Mouse (Mus musculus) MEL (cell line): ENCODE measurements around the gene Grik4.

Experiments
- ELF1 ChIP-seq: IDR thresholded peaks from 2 replicates; pipeline ENCODE4 v1.6.1; 2014; ENCODE audit warnings: low read depth, mild to moderate bottlenecking, inconsistent platforms, low read length, improper control_type of control experiment, moderate library complexity
- JUND ChIP-seq: IDR thresholded peaks from 2 replicates; pipeline ENCODE4 v1.6.1; 2011; ENCODE audit warnings: low read depth, mild to moderate bottlenecking, improper control_type of control experiment, low read length
- MAX ChIP-seq: IDR thresholded peaks from 2 replicates; pipeline ENCODE4 v1.6.1; 2011; ENCODE audit warnings: low read length, improper control_type of control experiment
- POLR2A ChIP-seq, 2 experiments: IDR thresholded peaks; 2 replicates each; pipeline ENCODE4 v1.6.1; 2011 to 2012; ENCODE audit warnings: low read length in 2 of 2, mild to moderate bottlenecking in 2 of 2, control low read depth in 1 of 2, improper control_type of control experiment in 1 of 2, low read depth in 1 of 2, moderate library complexity in 1 of 2; ENCODE audit not compliant: control insufficient read depth in 1 of 2, insufficient read depth in 1 of 2, poor library complexity in 1 of 2
- ZKSCAN1 ChIP-seq: IDR thresholded peaks from 2 replicates; pipeline ENCODE4 v1.6.1; 2012; ENCODE audit warnings: low read depth, mild to moderate bottlenecking, inconsistent platforms, low read length, improper control_type of control experiment, moderate library complexity

DNA sequence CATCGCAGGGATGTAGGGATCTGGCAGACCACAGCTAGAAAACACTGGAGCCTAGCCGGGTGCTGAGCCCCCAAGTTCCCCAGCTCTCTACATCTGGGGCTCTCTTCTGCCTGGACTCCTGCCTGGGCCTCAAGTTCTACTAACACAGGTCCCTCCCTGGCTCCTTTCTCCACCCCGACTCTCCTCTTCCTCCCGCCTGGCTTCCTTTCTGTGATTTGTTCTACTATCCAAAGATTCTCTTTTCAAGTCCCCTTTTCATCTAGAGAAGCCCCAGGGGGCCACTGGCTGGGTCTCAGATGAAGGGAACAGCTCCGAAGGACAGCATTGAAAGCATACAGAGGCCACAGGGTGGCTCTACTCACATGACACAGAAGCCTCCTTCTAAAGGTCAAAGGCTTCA is 151.9 kb downstream of the Grik4 start:
- TF ChIP-seq ZKSCAN1 (no peak), JUND (no peak), ELF1 (no peak), MAX (no peak), POLR2A (IDR thresholded peaks at IDR 0.05; ENCODE audit: control insufficient read depth in 1 of 2, insufficient read depth in 1 of 2, low read depth in 1 of 2, low read length in 2 of 2, poor library complexity in 1 of 2) (no peak)
